19 mouse cellular contexts compared by ENCODE assay signal in the genomic region with DNA sequence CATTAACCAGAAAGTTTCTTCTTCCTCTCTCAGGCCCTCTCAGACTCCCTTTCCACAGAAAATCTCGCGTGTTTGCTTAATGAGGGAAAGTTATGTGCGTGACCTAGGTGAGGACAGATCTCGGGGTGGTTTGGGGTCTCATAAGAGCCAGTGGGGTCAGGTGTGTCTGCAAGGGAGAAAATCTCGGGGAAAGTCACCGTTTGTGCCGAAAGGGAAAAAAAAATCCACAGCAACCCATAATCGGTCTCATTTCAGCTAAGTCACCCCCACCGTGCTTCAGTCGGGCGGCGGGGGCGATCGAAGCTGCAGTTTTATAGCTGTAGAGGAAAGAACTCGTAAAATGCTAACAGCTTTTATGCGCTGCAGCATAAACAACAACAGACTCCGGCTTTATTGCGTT. TPM values are rescaled to one million over a fixed set of nuclear protein-coding genes. Genes with fewer than 3 reads are reported as not detected.
A peak's percentile ranks its signal among the peaks of the same experiment; 100 is the strongest.
DNase-seq lines count a peak whose midpoint lies in the region; ATAC-seq lines count a peak whose summit lies in the region.
"Had no signal": no experiment of that assay in that cellular context is flagged by ENCODE, and none has a peak within 500 bp of the region (broad histone marks: within the 10 kb centered on the region; RNA-seq: fewer than 3 reads in every experiment).

No protein-coding gene starts in this region.

- no peaks in the 10 kb centered on the region for H3K27me3 ChIP-seq in kidney, embryonic 14.5 days (ENCODE audit: control insufficient read depth, insufficient read depth, low read length)
- H3K27me3 ChIP-seq in neural tube, embryonic 11.5 days (ENCODE audit: control insufficient read depth, insufficient read depth, low read length): 0 out of 2 replicates have a peak, but pooled peaks cover 3% of the 10 kb centered on the region

- H3K9ac ChIP-seq in kidney, embryonic 14.5 days (ENCODE audit: low read depth, low read length): peak overlapping the region; percentile 99
- peak overlapping the region; percentile 100 for H3K9ac ChIP-seq in neural tube, embryonic 11.5 days (ENCODE audit: low read length)
- H3K9ac ChIP-seq: midbrain, embryonic 12.5 days had no signal

- H3K4me1 ChIP-seq in kidney, embryonic 14.5 days (ENCODE audit: control insufficient read depth, insufficient read depth, low read length): peaks cover 32% of the 10 kb centered on the region
- peaks cover 11% of the 10 kb centered on the region; the same call in 1 of the 2 replicates for H3K4me1 ChIP-seq in neural tube, embryonic 11.5 days (ENCODE audit: control insufficient read depth, insufficient read depth, low read length)

- WGBS in kidney, embryonic 14.5 days: 4% methylated on average over 18 of the region's 18 CpGs
- WGBS in neural tube, embryonic 11.5 days: 1% methylated on average over 18 of the region's 18 CpGs

- peak overlapping the region; percentile 80 for H3K27ac ChIP-seq in kidney, embryonic 14.5 days (ENCODE audit: low read depth, low read length)
- peak overlapping the region; percentile 100 for H3K27ac ChIP-seq in neural tube, embryonic 11.5 days (ENCODE audit: low read depth, low read length)
- H3K27ac ChIP-seq: midbrain, embryonic 12.5 days had no signal

- DNase-seq in adrenal gland, adult 2 months: peak; percentile 62
- DNase-seq in adrenal gland, adult (ENCODE audit: inconsistent age in 2 of 2, low spot score in 1 of 2): no peak
- peak; percentile 67 for DNase-seq in kidney, adult 18-20 months
- no peak for DNase-seq in kidney, adult 11 months
- no peak for DNase-seq in neural tube, embryonic 11.5 days (ENCODE audit: low spot score)
- DNase-seq in cerebellum, adult 11-12 months: no peak
- DNase-seq in layer of hippocampus, postnatal 36 days: no peak
- DNase-seq: cerebellum, postnatal 25 days; lung, postnatal 36 days; thymus, postnatal 25 days had no signal

- peak overlapping the region; percentile 53 for H3K4me3 ChIP-seq in kidney, embryonic 14.5 days (ENCODE audit: low read length)
- peak overlapping the region; percentile 96 for H3K4me3 ChIP-seq in neural tube, embryonic 11.5 days (ENCODE audit: low read depth, low read length)
- H3K4me3 ChIP-seq: midbrain, embryonic 12.5 days; myocyte had no signal

- ATAC-seq in kidney, embryonic 14.5 days (ENCODE audit: low FRiP score, low TSS enrichment): no peak
- no peak for ATAC-seq in neural tube, embryonic 11.5 days (ENCODE audit: insufficient read depth, low FRiP score, low TSS enrichment)

- no peaks in the 10 kb centered on the region for H3K36me3 ChIP-seq in kidney, embryonic 14.5 days (ENCODE audit: control insufficient read depth, insufficient read depth, low read length)
- H3K36me3 ChIP-seq in neural tube, embryonic 11.5 days (ENCODE audit: control insufficient read depth, insufficient read depth, low read length): no peaks in the 10 kb centered on the region
- H3K36me3 ChIP-seq: midbrain, embryonic 12.5 days had no signal

- peak overlapping the region; percentile 95 for H3K4me2 ChIP-seq in kidney, embryonic 14.5 days (replicated peaks; ENCODE audit: low read depth, low read length)
- peak overlapping the region; percentile 100 for H3K4me2 ChIP-seq in neural tube, embryonic 11.5 days (ENCODE audit: low read depth)
- H3K4me2 ChIP-seq: midbrain, embryonic 12.5 days had no signal

- H3K9me3 ChIP-seq in kidney, embryonic 14.5 days (ENCODE audit: control insufficient read depth, low read length): no peaks in the 10 kb centered on the region
- H3K9me3 ChIP-seq in neural tube, embryonic 11.5 days (ENCODE audit: control insufficient read depth, low read length): no peaks in the 10 kb centered on the region
- H3K9me3 ChIP-seq: midbrain, embryonic 12.5 days had no signal

RNA-seq across cellular contexts. Expression of a gene that starts 0.3 kb away (rescaled TPM):
- total RNA-seq in adrenal gland, adult 2 months (2021): 10 to 100 TPM; 67.3 to 93.9 TPM
- 357 and 428 TPM in 2 replicates for polyA plus RNA-seq in adrenal gland, adult 2 months (2012; rRNA removed)
- polyA plus RNA-seq in kidney, embryonic 14.5 days (2014; fragmentation: Nextera tagmentation; extraction: Ambion mirVana): 12.7 and 18.6 TPM in 2 replicates
- polyA plus RNA-seq in neural tube, embryonic 11.5 days (2014; fragmentation: Nextera tagmentation; extraction: Ambion mirVana): 27.9 and 28.2 TPM in 2 replicates
- total RNA-seq in layer of hippocampus, postnatal 36 days (2021): not detected
- total RNA-seq: hematopoietic stem cell, adult 5-6 weeks; layer of hippocampus, adult 8-10 months; left cerebral cortex, adult 8-10 months had no signal
- polyA plus RNA-seq: frontal cortex, adult 2 months; heart, embryonic 14.5 days; liver, embryonic 16.5 days; midbrain, embryonic 12.5 days had no signal

RNA-seq across cellular contexts. Expression of a gene that starts 5.0 kb away (rescaled TPM):
- 10 to 100 TPM; 46.4 to 46.7 TPM for total RNA-seq in adrenal gland, adult 2 months (2021)
- polyA plus RNA-seq in adrenal gland, adult 2 months (2012; rRNA removed): 48.8 and 55.9 TPM in 2 replicates
- 58.6 and 61.9 TPM in 2 replicates for polyA plus RNA-seq in kidney, embryonic 14.5 days (2014; fragmentation: Nextera tagmentation; extraction: Ambion mirVana)
- polyA plus RNA-seq in neural tube, embryonic 11.5 days (2014; fragmentation: Nextera tagmentation; extraction: Ambion mirVana): 65.5 and 65.9 TPM in 2 replicates
- total RNA-seq in layer of hippocampus, postnatal 36 days (2021): not detected
- total RNA-seq: hematopoietic stem cell, adult 5-6 weeks; layer of hippocampus, adult 8-10 months; left cerebral cortex, adult 8-10 months had no signal
- polyA plus RNA-seq: frontal cortex, adult 2 months; heart, embryonic 14.5 days; midbrain, embryonic 12.5 days had no signal

RNA-seq across cellular contexts. Expression of a gene that starts 10.1 kb away (rescaled TPM):
- 100 to 1,000 TPM; 183 to 377 TPM for total RNA-seq in adrenal gland, adult 2 months (2021)
- 156 and 180 TPM in 2 replicates for polyA plus RNA-seq in adrenal gland, adult 2 months (2012; rRNA removed)
- 30.0 and 41.4 TPM in 2 replicates for polyA plus RNA-seq in kidney, embryonic 14.5 days (2014; fragmentation: Nextera tagmentation; extraction: Ambion mirVana)
- 60.7 and 67.9 TPM in 2 replicates for polyA plus RNA-seq in neural tube, embryonic 11.5 days (2014; fragmentation: Nextera tagmentation; extraction: Ambion mirVana)
- not detected for total RNA-seq in layer of hippocampus, postnatal 36 days (2021)
- total RNA-seq: layer of hippocampus, adult 8-10 months had no signal
- polyA plus RNA-seq: frontal cortex, adult 2 months; heart, embryonic 14.5 days; liver, embryonic 16.5 days; midbrain, embryonic 12.5 days had no signal

RNA-seq across cellular contexts. Expression of a gene that starts 10.9 kb away (rescaled TPM):
- 10 to 100 TPM; 33.0 to 72.2 TPM for total RNA-seq in adrenal gland, adult 2 months (2021)
- 201 and 210 TPM in 2 replicates for polyA plus RNA-seq in adrenal gland, adult 2 months (2012; rRNA removed)
- polyA plus RNA-seq in kidney, embryonic 14.5 days (2014; fragmentation: Nextera tagmentation; extraction: Ambion mirVana): 44.1 and 53.1 TPM in 2 replicates
- 81.4 and 87.2 TPM in 2 replicates for polyA plus RNA-seq in neural tube, embryonic 11.5 days (2014; fragmentation: Nextera tagmentation; extraction: Ambion mirVana)
- total RNA-seq in layer of hippocampus, postnatal 36 days (2021): not detected
- total RNA-seq: layer of hippocampus, adult 8-10 months; left cerebral cortex, adult 8-10 months had no signal
- polyA plus RNA-seq: frontal cortex, adult 2 months; heart, embryonic 14.5 days; midbrain, embryonic 12.5 days; myocyte had no signal

RNA-seq across cellular contexts. Expression of a gene that starts 21.7 kb away (rescaled TPM):
- 10 to 100 TPM; 15.2 to 31.6 TPM for total RNA-seq in adrenal gland, adult 2 months (2021)
- 43.4 and 45.6 TPM in 2 replicates for polyA plus RNA-seq in adrenal gland, adult 2 months (2012; rRNA removed)
- 22.1 and 24.3 TPM in 2 replicates for polyA plus RNA-seq in kidney, embryonic 14.5 days (2014; fragmentation: Nextera tagmentation; extraction: Ambion mirVana)
- 49.0 and 49.1 TPM in 2 replicates for polyA plus RNA-seq in neural tube, embryonic 11.5 days (2014; fragmentation: Nextera tagmentation; extraction: Ambion mirVana)
- total RNA-seq in layer of hippocampus, postnatal 36 days (2021): not detected
- total RNA-seq: layer of hippocampus, adult 8-10 months; left cerebral cortex, adult 8-10 months had no signal
- polyA plus RNA-seq: frontal cortex, adult 2 months; midbrain, embryonic 12.5 days; myocyte had no signal

Comparison
In these comparisons a context has a peak if more than half of its experiments do, and no peak if none do; other contexts are left out.
1. DNase-seq: peak in adrenal gland, adult 2 months (single experiment) and kidney, adult 18-20 months (single experiment); none in adrenal gland, adult (0 of 2), kidney, adult 11 months (single experiment), neural tube, embryonic 11.5 days (single experiment), cerebellum, adult 11-12 months (single experiment) and layer of hippocampus, postnatal 36 days (0 of 2).
2. RNA of a gene that starts 0.3 kb away (polyA plus RNA-seq): 357 to 428 TPM in adrenal gland, adult 2 months; 27.9 to 28.2 TPM in neural tube, embryonic 11.5 days and 12.7 to 18.6 TPM in kidney, embryonic 14.5 days; every median in the first group is over 10 times any median in the second.